Mouse (Mus musculus) CH12.LX (cell line): ENCODE measurements around the gene Ldlrad3. TPM values are rescaled to one million over a fixed set of nuclear protein-coding genes. Genes with fewer than 3 reads are reported as not detected.

Source experiments
- DNase-seq: peaks from one replicate; pipeline ENCODE4 v3.0.0-alpha.2; 2013; ENCODE audit errors: extremely low read depth
- H3K27ac ChIP-seq: 2 replicates; pipeline ENCODE4 v1.5.1; 2012; ENCODE audit warnings: low read depth, mild to moderate bottlenecking, control low read depth, moderate library complexity; ENCODE audit not compliant: insufficient read depth
- H3K27me3 ChIP-seq: replicated peaks from 2 replicates; pipeline ENCODE3; 2012; ENCODE audit warnings: inconsistent platforms
- H3K36me3 ChIP-seq, 2 experiments: replicated peaks in 1 of 2; 2 replicates each; pipeline versions ENCODE3 to v1.6.1; 2012; ENCODE audit warnings: inconsistent platforms in 1 of 2, low read length in 1 of 2, mild to moderate bottlenecking in 1 of 2, mixed read lengths in 1 of 2, moderate library complexity in 1 of 2; ENCODE audit not compliant: control insufficient read depth in 1 of 2, insufficient read depth in 1 of 2
- H3K4me1 ChIP-seq, 2 experiments: 2 replicates each; pipeline ENCODE4 v1.6.1; 2012; ENCODE audit warnings: inconsistent platforms in 1 of 2, moderate library complexity in 1 of 2; ENCODE audit not compliant: insufficient read depth in 2 of 2, control insufficient read depth in 1 of 2
- H3K4me2 ChIP-seq: 2 replicates; pipeline ENCODE4 v1.6.1; 2012; ENCODE audit warnings: low read depth, mild to moderate bottlenecking, control low read depth; ENCODE audit not compliant: poor library complexity, insufficient read depth, severe bottlenecking
- H3K4me3 ChIP-seq, 3 experiments: fragments of 150-350 bp in 1 of 3; sonication (generic) in 1 of 3; replicated peaks in 1 of 3; 2 replicates each; pipeline versions ENCODE3 to v1.5.1; 2011 to 2012; ENCODE audit warnings: low read depth in 2 of 3, low read length in 2 of 3, mild to moderate bottlenecking in 2 of 3, moderate library complexity in 2 of 3, control low read depth in 1 of 3, improper control_type of control experiment in 1 of 3, inconsistent platforms in 1 of 3, mixed read lengths in 1 of 3; ENCODE audit not compliant: poor library complexity in 1 of 3
- H3K79me2 ChIP-seq: replicated peaks from 2 replicates; pipeline ENCODE4 v1.6.1; 2012; ENCODE audit warnings: mild to moderate bottlenecking, moderate library complexity; ENCODE audit not compliant: control insufficient read depth, poor library complexity, insufficient read depth, severe bottlenecking; ENCODE audit errors: extremely low read depth
- H3K9ac ChIP-seq: 2 replicates; pipeline ENCODE4 v1.6.1; 2012; ENCODE audit warnings: low read depth, mild to moderate bottlenecking, control low read depth, moderate library complexity; ENCODE audit not compliant: insufficient read depth
- H3K9me3 ChIP-seq: replicated peaks from 2 replicates; pipeline ENCODE3; 2012; ENCODE audit warnings: low read length, inconsistent platforms, mixed read lengths
- CTCF ChIP-seq, 2 experiments: IDR thresholded peaks in 1 of 2; conservative IDR thresholded peaks in 1 of 2; 2 replicates each; pipeline ENCODE4 v1.5.1; 2011 to 2012; ENCODE audit warnings: low read depth in 2 of 2, low read length in 2 of 2, improper control_type of control experiment in 1 of 2, inconsistent platforms in 1 of 2, mild to moderate bottlenecking in 1 of 2, moderate library complexity in 1 of 2
- EP300 ChIP-seq: IDR thresholded peaks from 2 replicates; pipeline ENCODE4 v1.6.1; 2011; ENCODE audit warnings: low read length, improper control_type of control experiment
- GABPA ChIP-seq: IDR thresholded peaks from 2 replicates; pipeline ENCODE4 v1.6.1; 2012; ENCODE audit warnings: low read depth, low read length, improper control_type of control experiment, inconsistent platforms; ENCODE audit not compliant: insufficient replicate concordance
- HCFC1 ChIP-seq: IDR thresholded peaks from 2 replicates; pipeline ENCODE4 v1.6.1; 2012; ENCODE audit warnings: low read depth, mild to moderate bottlenecking, inconsistent platforms, low read length, improper control_type of control experiment
- KAT2A ChIP-seq: IDR thresholded peaks from 2 replicates; pipeline ENCODE4 v1.6.1; 2012; ENCODE audit warnings: low read length, improper control_type of control experiment, inconsistent platforms; ENCODE audit not compliant: insufficient replicate concordance
- MAFK ChIP-seq: IDR thresholded peaks from 2 replicates; pipeline ENCODE4 v1.6.1; 2011; ENCODE audit warnings: low read length, improper control_type of control experiment; ENCODE audit not compliant: insufficient replicate concordance
- MAX ChIP-seq: IDR thresholded peaks from 2 replicates; pipeline ENCODE4 v1.6.1; 2011; ENCODE audit warnings: low read length, improper control_type of control experiment
- MXI1 ChIP-seq: IDR thresholded peaks from 2 replicates; pipeline ENCODE4 v1.6.1; 2011; ENCODE audit warnings: mild to moderate bottlenecking, low read depth, low read length, improper control_type of control experiment
- NRF1 ChIP-seq: IDR thresholded peaks from 2 replicates; pipeline ENCODE4 v1.6.1; 2014; ENCODE audit warnings: low read depth, mild to moderate bottlenecking, inconsistent platforms, low read length, improper control_type of control experiment, moderate library complexity
- POLR2AphosphoS2 ChIP-seq: IDR thresholded peaks from 2 replicates; pipeline ENCODE4 v1.6.1; 2011; ENCODE audit warnings: low read depth, low read length, improper control_type of control experiment
- RAD21 ChIP-seq: IDR thresholded peaks from 2 replicates; pipeline ENCODE4 v1.6.1; 2011; ENCODE audit warnings: low read depth, mild to moderate bottlenecking, low read length, improper control_type of control experiment, moderate library complexity
- SIN3A ChIP-seq: IDR thresholded peaks from 2 replicates; pipeline ENCODE4 v1.6.1; 2012; ENCODE audit warnings: low read length, improper control_type of control experiment, inconsistent platforms
- SMC3 ChIP-seq: IDR thresholded peaks from 2 replicates; pipeline ENCODE4 v1.6.1; 2011; ENCODE audit warnings: low read depth, low read length, improper control_type of control experiment
- TCF12 ChIP-seq: IDR thresholded peaks from 2 replicates; pipeline ENCODE4 v1.6.1; 2014; ENCODE audit warnings: low read depth, mild to moderate bottlenecking, inconsistent platforms, low read length, improper control_type of control experiment
- USF1 ChIP-seq: IDR thresholded peaks from 2 replicates; pipeline ENCODE4 v1.6.1; 2014; ENCODE audit warnings: low read depth, mild to moderate bottlenecking, inconsistent platforms, low read length, improper control_type of control experiment
- ZMIZ1 ChIP-seq: IDR thresholded peaks from 2 replicates; pipeline ENCODE4 v1.6.1; 2012; ENCODE audit warnings: low read depth, mild to moderate bottlenecking, inconsistent platforms, low read length, improper control_type of control experiment
- ZNF384 ChIP-seq: IDR thresholded peaks from 2 replicates; pipeline ENCODE4 v1.6.1; 2012; ENCODE audit warnings: low read depth, low read length, improper control_type of control experiment, inconsistent platforms
- dilution Hi-C: fragments of 300-500 bp; cut with MboI; formaldehyde crosslinking; loops from 2 replicates; pipeline ENCODE4 v1.14.3; 2020; ENCODE audit warnings: low sequenced_read_pairs; ENCODE audit not compliant: extremely low pct_unique_long_range_greater_than_20kb, extremely low pct_ligation_motif_present
- in situ Hi-C: fragments of 300-500 bp; cut with MboI; formaldehyde crosslinking; loops from 3 replicates; pipeline ENCODE4 v1.14.3; 2019; ENCODE audit warnings: low sequenced_read_pairs, low pct_ligation_motif_present, low pct_unique_long_range_greater_than_20kb, mixed read lengths
- polyA plus RNA-seq: library from polyadenylated mRNA; unstranded; fragments of >175 nt; gene quantifications from 2 replicates; pipeline ENCODE4 v1.2.1, GENCODE M21; 2012; ENCODE audit warnings: low read depth; ENCODE audit not compliant: insufficient read length
- total RNA-seq, 2 experiments: library from RNA; depleted of rRNA; stranded (reverse); fragments of 300-350 nt in 1 of 2; fragments of >200 nt in 1 of 2; gene quantifications; 2 replicates each; pipeline ENCODE4 v1.2.3; 2012 to 2014

Gene Ldlrad3
- total and polyA plus RNA-seq, 3 experiments: 0.30 to 2.7 (median 2.1) TPM

GRCm38 (mm10) chr2:102110306-102110705, 75.9 kb downstream of the Ldlrad3 start:
- Histone ChIP-seq H3K4me3 (no peak overlapping the region), H3K79me2 (no peaks in the 10 kb centered on the region), H3K4me1 (no peaks in the 10 kb centered on the region), H3K27me3 (no peaks in the 10 kb centered on the region), H3K36me3 (no peaks in the 10 kb centered on the region), H3K9me3 (no peaks in the 10 kb centered on the region), H3K9ac (no peak overlapping the region), H3K27ac (no peak overlapping the region), H3K4me2 (no peak overlapping the region)
- no peak for DNase-seq
- TF ChIP-seq ZMIZ1 (no peak), TCF12 (no peak), MAX (no peak), MXI1 (no peak), GABPA (no peak), SMC3 (no peak), POLR2AphosphoS2 (no peak), KAT2A (no peak), NRF1 (no peak), EP300 (no peak), MAFK (no peak), HCFC1 (no peak), USF1 (no peak), ZNF384 (no peak)
- dilution Hi-C loops (no loop called here), in situ Hi-C loops (no loop called here)

GRCm38 (mm10) chr2:102107280-102107679, 78.9 kb downstream of the Ldlrad3 start:
- Histone ChIP-seq H3K27me3 (no peaks in the 10 kb centered on the region), H3K4me3 (no peak overlapping the region), H3K4me1 (no peaks in the 10 kb centered on the region), H3K27ac (no peak overlapping the region), H3K36me3 (no peaks in the 10 kb centered on the region), H3K9ac (no peak overlapping the region), H3K9me3 (no peaks in the 10 kb centered on the region), H3K79me2 (no peaks in the 10 kb centered on the region), H3K4me2 (no peak overlapping the region)
- dilution Hi-C loops (no loop called here), in situ Hi-C loops (no loop called here)
- peak; percentile 24 for DNase-seq
- TF ChIP-seq RAD21 (peak; percentile 20), SMC3 (peak; percentile 47), CTCF (conservative IDR thresholded peaks at IDR 0.05 in 1 of 2, IDR thresholded peaks at IDR 0.05 in 1 of 2; ENCODE audit: low read depth in 2 of 2, low read length in 2 of 2) (peak in 1 of 2 experiments; percentile 54; a peak in 2 of 4 replicates), ZNF384 (peak; percentile 95), SIN3A (no peak), HCFC1 (no peak)
